Mouse (Mus musculus) forebrain, embryonic 16.5 days (tissue): ENCODE measurements around the gene Ldhal6b. TPM values are rescaled to one million over a fixed set of nuclear protein-coding genes. Genes with fewer than 3 reads are reported as not detected.

Experiments used
- ATAC-seq: fragments of 200-750 bp; cut with Nextera tagmentation; 2 replicates; pipeline ENCODE4 v1.8.0; 2017; ENCODE audit warnings: mild to moderate bottlenecking, moderate library complexity
- H3K27ac ChIP-seq: fragments of 300-500 bp; sonication (generic); 2 replicates; pipeline ENCODE4 v1.5.1; 2014; ENCODE audit warnings: low read length, control low read depth
- H3K27me3 ChIP-seq: fragments of 300-500 bp; sonication (generic); replicated peaks from 2 replicates; pipeline ENCODE4 v1.6.1; 2014; ENCODE audit warnings: low read length; ENCODE audit not compliant: control insufficient read depth, insufficient read depth
- H3K36me3 ChIP-seq: fragments of 300-500 bp; sonication (generic); 2 replicates; pipeline ENCODE4 v1.6.1; 2014; ENCODE audit not compliant: control insufficient read depth, insufficient read depth
- H3K4me1 ChIP-seq: fragments of 300-500 bp; sonication (generic); replicated peaks from 2 replicates; pipeline ENCODE4 v1.6.1; 2014; ENCODE audit warnings: low read length; ENCODE audit not compliant: control insufficient read depth, insufficient read depth
- H3K4me2 ChIP-seq: fragments of 300-500 bp; sonication (generic); 2 replicates; pipeline ENCODE4 v1.6.1; 2014; ENCODE audit warnings: mild to moderate bottlenecking, low read length, control low read depth
- H3K4me3 ChIP-seq: fragments of 300-500 bp; sonication (generic); replicated peaks from 2 replicates; pipeline ENCODE4 v1.5.1; 2014; ENCODE audit warnings: mild to moderate bottlenecking, low read length, control low read depth
- H3K9ac ChIP-seq: fragments of 300-500 bp; sonication (generic); replicated peaks from 2 replicates; pipeline ENCODE4 v1.6.1; 2014; ENCODE audit warnings: low read depth, low read length, control low read depth
- H3K9me3 ChIP-seq: fragments of 300-500 bp; sonication (generic); 2 replicates; pipeline ENCODE4 v1.6.1; 2016; ENCODE audit warnings: low read length; ENCODE audit not compliant: control insufficient read depth
- WGBS: fragments of 180-500 bp; shearing (Covaris S2); extraction: QIAGEN DNeasy Blood & Tissue Kit; methylation state at CpG from one replicate; pipeline ENCODE4 v1.1.7; 2014; 5-methylcytosine and 5-hydroxymethylcytosine counted together
- polyA plus RNA-seq: library from polyadenylated mRNA; unstranded; fragments of >200 nt; fragmentation: Nextera tagmentation; extraction: Ambion mirVana; gene quantifications from 2 replicates; pipeline ENCODE4 v1.2.1, GENCODE M21; 2015

Gene Ldhal6b
- polyA plus RNA-seq, 1 experiment from 2014 or later, result not detected

DNA sequence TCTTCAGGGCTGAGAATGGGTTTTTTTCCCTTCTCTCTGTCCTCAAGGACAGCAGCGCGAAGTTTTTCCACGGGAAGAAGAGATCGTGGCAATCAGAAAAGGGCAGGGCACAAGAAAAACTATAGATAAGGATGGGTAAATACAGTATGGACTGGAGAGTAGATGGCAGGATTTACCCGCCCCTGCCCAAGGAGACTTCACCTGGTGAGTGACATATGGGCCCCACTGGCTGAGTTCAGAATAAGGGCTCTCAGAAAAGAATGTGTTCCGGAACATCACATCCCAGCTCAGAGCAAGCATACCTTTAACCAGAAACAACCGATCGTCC, 21.2 kb upstream of the Ldhal6b start:
- Histone ChIP-seq H3K4me3 (peak overlapping the region; percentile 83), H3K9ac (peak overlapping the region; percentile 86), H3K36me3 (no peaks in the 10 kb centered on the region), H3K27ac (peak overlapping the region; percentile 81), H3K4me2 (peak overlapping the region; percentile 92), H3K4me1 (peaks cover 18% of the 10 kb centered on the region), H3K9me3 (no peaks in the 10 kb centered on the region), H3K27me3 (no peaks in the 10 kb centered on the region)
- no peak; the same call in 1 of the 2 replicates for ATAC-seq
- WGBS, result 0% methylated on average over 8 of the region's 8 CpGs

DNA sequence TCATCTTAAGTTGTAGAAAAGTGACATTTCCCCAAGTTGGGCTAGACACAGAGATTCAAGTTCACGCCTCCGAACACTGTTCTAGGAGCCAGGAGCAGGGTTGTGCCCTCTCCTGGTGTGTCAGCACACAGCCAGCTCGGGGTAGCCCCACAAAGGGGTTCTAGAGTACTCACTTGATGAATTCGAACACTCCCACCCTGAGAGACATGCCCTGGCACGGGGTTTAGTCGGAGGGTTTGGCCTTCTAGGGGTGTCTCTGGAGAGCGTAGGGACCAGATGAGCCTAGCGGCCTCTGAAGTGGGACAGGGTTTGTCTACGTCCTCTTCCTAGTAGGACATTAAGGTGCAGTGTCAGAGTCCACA, 11.2 kb upstream of the Ldhal6b start:
- Histone ChIP-seq H3K4me1 (no peaks in the 10 kb centered on the region), H3K4me2 (no peak overlapping the region), H3K36me3 (peaks cover 6% of the 10 kb centered on the region; the same call in 1 of the 2 replicates), H3K4me3 (no peak overlapping the region), H3K9ac (no peak overlapping the region), H3K27me3 (no peaks in the 10 kb centered on the region), H3K27ac (no peak overlapping the region), H3K9me3 (no peaks in the 10 kb centered on the region)
- WGBS, result 78% methylated on average over 9 of the region's 9 CpGs
- peak; percentile 62 for ATAC-seq

DNA sequence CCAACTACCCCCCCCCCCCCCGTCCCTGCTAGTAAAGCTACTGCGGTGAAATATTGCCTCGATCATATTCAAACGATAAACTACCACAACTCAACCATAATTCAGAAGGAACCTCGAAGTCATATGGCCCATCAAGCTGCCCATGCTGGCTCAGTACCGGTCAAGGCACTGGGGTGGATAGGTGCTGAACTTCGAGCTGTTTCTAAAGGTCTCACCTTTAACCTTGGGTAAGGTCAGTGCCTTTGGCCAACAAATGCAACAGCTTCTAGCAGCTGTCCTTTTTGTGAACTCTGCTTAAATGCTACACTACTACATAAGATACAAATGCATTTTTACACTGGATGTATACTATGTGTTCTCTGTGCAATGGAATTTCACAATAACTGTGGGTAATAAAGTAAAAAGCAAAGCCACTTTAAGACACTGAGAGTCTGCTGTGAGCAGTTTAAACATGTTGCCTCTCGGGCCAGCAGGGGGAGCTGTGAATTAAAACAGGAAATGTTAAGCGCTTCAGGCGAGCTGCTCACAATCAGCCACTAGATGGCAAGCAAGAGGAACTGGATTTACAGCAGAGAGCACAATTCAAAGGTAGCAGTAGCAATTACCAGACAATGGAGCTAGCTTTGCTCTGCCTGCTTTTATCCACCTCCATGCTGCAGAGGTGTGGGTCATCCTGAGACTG, 10.7 kb upstream of the Ldhal6b start:
- H3K4me2 ChIP-seq, result no peak overlapping the region

GRCm38 (mm10) chr17:5425204-5425603, 6.6 kb upstream of the Ldhal6b start:
- H3K4me3 ChIP-seq, result no peak overlapping the region
- no peak overlapping the region for H3K9ac ChIP-seq
- H3K4me1 ChIP-seq, result no peaks in the 10 kb centered on the region
- H3K27ac ChIP-seq, result no peak overlapping the region
- H3K36me3 ChIP-seq, result 0 out of 2 replicates have a peak, but pooled peaks cover under 1% of the 10 kb centered on the region
- ATAC-seq, result no peak
- H3K9me3 ChIP-seq, result no peaks in the 10 kb centered on the region
- no peak overlapping the region for H3K4me2 ChIP-seq
- 67% methylated on average over 3 of the region's 3 CpGs for WGBS
- H3K27me3 ChIP-seq, result no peaks in the 10 kb centered on the region

More for the DNA sequence above, 10.7 kb upstream of the Ldhal6b start:
- H3K4me1 ChIP-seq, result no peaks in the 10 kb centered on the region
- no peak overlapping the region for H3K4me3 ChIP-seq
- no peak overlapping the region for H3K9ac ChIP-seq
- 55% methylated on average over 10 of the region's 10 CpGs for WGBS
- H3K36me3 ChIP-seq, result peaks cover 6% of the 10 kb centered on the region; the same call in 1 of the 2 replicates
- no peaks in the 10 kb centered on the region for H3K9me3 ChIP-seq
- no peak overlapping the region for H3K27ac ChIP-seq
- no peaks in the 10 kb centered on the region for H3K27me3 ChIP-seq
- ATAC-seq, result peak; percentile 90

GRCm38 (mm10) chr17:5424156-5424555, 5.6 kb upstream of the Ldhal6b start:
- H3K9ac ChIP-seq, result no peak overlapping the region
- H3K4me3 ChIP-seq, result no peak overlapping the region
- 76% methylated on average over 8 of the region's 8 CpGs for WGBS
- no peak overlapping the region for H3K4me2 ChIP-seq
- no peaks in the 10 kb centered on the region for H3K9me3 ChIP-seq
- H3K27me3 ChIP-seq, result no peaks in the 10 kb centered on the region
- H3K36me3 ChIP-seq, result no peaks in the 10 kb centered on the region
- no peak overlapping the region for H3K27ac ChIP-seq
- ATAC-seq, result no peak
- H3K4me1 ChIP-seq, result no peaks in the 10 kb centered on the region

- Histone ChIP-seq H3K27me3 (no peaks in the 10 kb centered on the region), H3K4me2 (no peak overlapping the region), H3K4me1 (no peaks in the 10 kb centered on the region), H3K9ac (no peak overlapping the region), H3K9me3 (no peaks in the 10 kb centered on the region), H3K36me3 (no peaks in the 10 kb centered on the region), H3K27ac (no peak overlapping the region), H3K4me3 (no peak overlapping the region)
- no peak for ATAC-seq
- WGBS, result 60% methylated on average over 4 of the region's 4 CpGs
Measured at GRCm38 (mm10) chr17:5421835-5422234, 3.3 kb upstream of the Ldhal6b start.

DNA sequence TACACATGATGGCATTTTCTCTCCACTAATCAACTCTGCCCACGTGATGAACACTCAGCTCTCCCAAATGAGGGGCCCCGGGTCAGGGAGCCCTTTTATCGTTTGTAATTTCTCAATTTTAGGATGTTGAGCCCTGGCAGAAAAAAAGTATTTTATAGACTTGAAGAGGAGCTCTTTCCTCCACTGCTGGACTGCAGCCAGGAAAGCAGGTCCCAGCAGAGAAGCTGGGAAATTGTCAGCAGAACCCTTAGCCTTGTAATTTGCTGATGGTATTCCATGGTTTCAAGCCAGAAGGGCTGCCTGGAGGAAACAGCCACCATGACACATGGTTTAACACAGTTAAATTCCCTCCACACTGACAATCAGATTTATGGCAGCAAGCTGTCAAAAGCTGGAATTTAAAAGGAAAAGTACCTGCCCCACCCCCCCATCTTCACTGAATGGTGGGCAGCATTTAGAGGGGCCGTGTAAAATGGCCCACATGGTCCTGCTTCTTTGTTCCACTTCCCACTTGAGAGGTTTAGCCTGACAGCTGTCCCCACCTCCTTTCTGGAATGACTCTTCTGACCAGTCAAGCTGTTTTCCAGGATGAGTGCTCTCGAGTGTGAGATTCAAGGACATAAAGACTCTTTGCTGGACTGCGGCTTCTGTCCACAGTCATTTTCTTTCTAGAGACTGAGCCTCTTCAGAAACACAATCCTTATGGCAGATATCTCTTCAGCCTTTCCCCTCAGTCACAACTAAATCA, 1.4 kb upstream of the Ldhal6b start:
- Histone ChIP-seq H3K9ac (no peak overlapping the region), H3K36me3 (no peaks in the 10 kb centered on the region), H3K27ac (no peak overlapping the region), H3K4me3 (no peak overlapping the region), H3K27me3 (no peaks in the 10 kb centered on the region), H3K4me1 (no peaks in the 10 kb centered on the region), H3K4me2 (no peak overlapping the region), H3K9me3 (no peaks in the 10 kb centered on the region)
- ATAC-seq, result no peak
- WGBS, result 66% methylated on average over 6 of the region's 6 CpGs

- H3K36me3 ChIP-seq, result no peaks in the 10 kb centered on the region
- H3K4me1 ChIP-seq, result no peaks in the 10 kb centered on the region
- H3K4me3 ChIP-seq, result no peak overlapping the region
- no peaks in the 10 kb centered on the region for H3K9me3 ChIP-seq
- H3K9ac ChIP-seq, result no peak overlapping the region
- H3K27me3 ChIP-seq, result no peaks in the 10 kb centered on the region
- H3K4me2 ChIP-seq, result no peak overlapping the region
- ATAC-seq, result no peak
- H3K27ac ChIP-seq, result no peak overlapping the region
- WGBS, result 90% methylated on average over 9 of the region's 9 CpGs
Measured at GRCm38 (mm10) chr17:5419056-5419455, 489 bp upstream of the Ldhal6b start.

DNA sequence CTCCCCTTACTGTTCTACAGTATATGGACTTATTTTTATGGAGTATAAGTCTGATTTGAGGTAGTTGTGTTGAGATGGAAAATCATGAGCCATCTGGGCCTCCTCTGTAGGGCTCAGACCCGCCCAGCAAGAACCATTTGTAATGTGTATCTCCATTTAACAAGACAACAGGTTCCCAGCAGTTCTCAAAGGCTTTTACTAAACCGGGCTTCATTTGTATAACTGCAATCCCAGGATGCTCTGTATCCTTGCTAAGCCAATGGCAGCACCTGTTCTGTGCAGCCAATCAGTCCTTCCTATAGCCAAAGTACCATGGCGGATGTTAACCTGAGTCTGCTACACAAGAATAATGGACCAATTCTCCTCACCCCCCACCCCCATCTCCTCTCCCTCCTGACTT, 2.0 kb downstream of the Ldhal6b start:
- Histone ChIP-seq H3K4me2 (no peak overlapping the region), H3K27ac (no peak overlapping the region), H3K27me3 (no peaks in the 10 kb centered on the region), H3K36me3 (no peaks in the 10 kb centered on the region), H3K9ac (no peak overlapping the region), H3K9me3 (no peaks in the 10 kb centered on the region), H3K4me3 (no peak overlapping the region), H3K4me1 (no peaks in the 10 kb centered on the region)
- 91% methylated on average over 3 of the region's 3 CpGs for WGBS
- no peak for ATAC-seq
